Mouse (Mus musculus): ENCODE results near the gene Atg4a-ps. TPM values are rescaled to one million over a fixed set of nuclear protein-coding genes. Genes with fewer than 3 reads are reported as not detected.

The Atg4a-ps gene
- polyA plus RNA-seq (2014; fragmentation: Illumina TruSeq; extraction: RNeasy Lipid Tissue Mini Kit (QIAGEN cat#74804); ENCODE audit: low read depth, low replicate concordance), result not detected

GRCm38 (mm10) chr3:103645968-103646367 is at the start of gene Atg4a-ps:
Gene Atg4a-ps, minus strand, starts transcription at chr3:103646068.

Other genes with a start within 250 kb of the Atg4a-ps start
- gene Syt6, start 70.8 kb downstream of the Atg4a-ps start, polyA plus RNA-seq (2014; fragmentation: Illumina TruSeq; extraction: RNeasy Lipid Tissue Mini Kit (QIAGEN cat#74804); ENCODE audit: low read depth, low replicate concordance), result not detected
- 9.0 TPM for gene Olfml3, start 91.9 kb upstream of the Atg4a-ps start, polyA plus RNA-seq (2014; fragmentation: Illumina TruSeq; extraction: RNeasy Lipid Tissue Mini Kit (QIAGEN cat#74804); ENCODE audit: low read depth, low replicate concordance)
- gene Gm10964, start 93.3 kb upstream of the Atg4a-ps start, polyA plus RNA-seq (2014; fragmentation: Illumina TruSeq; extraction: RNeasy Lipid Tissue Mini Kit (QIAGEN cat#74804); ENCODE audit: low read depth, low replicate concordance), result not detected
- 32.5 TPM for gene Hipk1, start 145.5 kb upstream of the Atg4a-ps start, polyA plus RNA-seq (2014; fragmentation: Illumina TruSeq; extraction: RNeasy Lipid Tissue Mini Kit (QIAGEN cat#74804); ENCODE audit: low read depth, low replicate concordance)
- 3.5 TPM for gene Dclre1b, start 163.4 kb upstream of the Atg4a-ps start, polyA plus RNA-seq (2014; fragmentation: Illumina TruSeq; extraction: RNeasy Lipid Tissue Mini Kit (QIAGEN cat#74804); ENCODE audit: low read depth, low replicate concordance)
- gene Ap4b1, start 163.5 kb upstream of the Atg4a-ps start, polyA plus RNA-seq (2014; fragmentation: Illumina TruSeq; extraction: RNeasy Lipid Tissue Mini Kit (QIAGEN cat#74804); ENCODE audit: low read depth, low replicate concordance), result 18.4 TPM
- not detected for gene Gm43064, start 163.5 kb upstream of the Atg4a-ps start, polyA plus RNA-seq (2014; fragmentation: Illumina TruSeq; extraction: RNeasy Lipid Tissue Mini Kit (QIAGEN cat#74804); ENCODE audit: low read depth, low replicate concordance)
- gene Bcl2l15, start 186.5 kb upstream of the Atg4a-ps start, polyA plus RNA-seq (2014; fragmentation: Illumina TruSeq; extraction: RNeasy Lipid Tissue Mini Kit (QIAGEN cat#74804); ENCODE audit: low read depth, low replicate concordance), result not detected
- gene Ptpn22, start 213.7 kb upstream of the Atg4a-ps start, polyA plus RNA-seq (2014; fragmentation: Illumina TruSeq; extraction: RNeasy Lipid Tissue Mini Kit (QIAGEN cat#74804); ENCODE audit: low read depth, low replicate concordance), result 0.99 TPM